Mouse (Mus musculus) limb, embryonic 13.5 days (tissue): ENCODE data around the gene Gm38392. TPM values are rescaled to one million over a fixed set of nuclear protein-coding genes. Genes with fewer than 3 reads are reported as not detected.

Experiments used
- ATAC-seq: fragments of 200-750 bp; cut with Nextera tagmentation; 2 replicates; pipeline ENCODE4 v1.8.0; 2017; ENCODE audit warnings: low read depth, moderate number of reproducible peaks, moderate TSS enrichment; ENCODE audit not compliant: low FRiP score
- H3K27ac ChIP-seq: fragments of 300-500 bp; sonication (generic); 2 replicates; pipeline ENCODE4 v1.5.1; 2015; ENCODE audit warnings: inconsistent platforms, mild to moderate bottlenecking, moderate library complexity
- H3K27me3 ChIP-seq: fragments of 300-500 bp; sonication (generic); 2 replicates; pipeline ENCODE4 v1.6.1; 2015; ENCODE audit warnings: mild to moderate bottlenecking, inconsistent platforms
- H3K36me3 ChIP-seq: fragments of 300-500 bp; sonication (generic); 2 replicates; pipeline ENCODE4 v1.6.1; 2015; ENCODE audit warnings: inconsistent platforms, mild to moderate bottlenecking, moderate library complexity
- H3K4me1 ChIP-seq: fragments of 300-500 bp; sonication (generic); 2 replicates; pipeline ENCODE4 v1.6.1; 2015; ENCODE audit warnings: inconsistent platforms
- H3K4me2 ChIP-seq: fragments of 300-500 bp; sonication (generic); replicated peaks from 2 replicates; pipeline ENCODE4 v1.6.1; 2015; ENCODE audit warnings: inconsistent platforms, mild to moderate bottlenecking, moderate library complexity
- H3K4me3 ChIP-seq: fragments of 300-500 bp; sonication (generic); 2 replicates; pipeline ENCODE4 v1.5.1; 2015; ENCODE audit warnings: moderate library complexity, mild to moderate bottlenecking, inconsistent platforms
- H3K9ac ChIP-seq: fragments of 300-500 bp; sonication (generic); 2 replicates; pipeline ENCODE4 v1.6.1; 2015; ENCODE audit warnings: mild to moderate bottlenecking, inconsistent platforms
- H3K9me3 ChIP-seq: fragments of 300-500 bp; sonication (generic); 2 replicates; pipeline ENCODE4 v1.6.1; 2016; ENCODE audit warnings: inconsistent platforms
- WGBS: fragments of 180-500 bp; shearing (Covaris S2); methylation state at CpG from one replicate; pipeline ENCODE4 v1.1.7; 2015; 5-methylcytosine and 5-hydroxymethylcytosine counted together
- microRNA-seq: library from miRNA; unstranded; fragments of <30 nt; microRNA quantifications from one replicate; pipeline ENCODE4, GENCODE M21; 2016
- polyA plus RNA-seq: library from polyadenylated mRNA; unstranded; fragments of >200 nt; fragmentation: Nextera tagmentation; extraction: Ambion mirVana; gene quantifications from 2 replicates; pipeline ENCODE4 v1.2.1, GENCODE M21; 2015

Gene Gm38392
- polyA plus RNA-seq, 1 experiment from 2014 or later: 1.0 TPM

DNA sequence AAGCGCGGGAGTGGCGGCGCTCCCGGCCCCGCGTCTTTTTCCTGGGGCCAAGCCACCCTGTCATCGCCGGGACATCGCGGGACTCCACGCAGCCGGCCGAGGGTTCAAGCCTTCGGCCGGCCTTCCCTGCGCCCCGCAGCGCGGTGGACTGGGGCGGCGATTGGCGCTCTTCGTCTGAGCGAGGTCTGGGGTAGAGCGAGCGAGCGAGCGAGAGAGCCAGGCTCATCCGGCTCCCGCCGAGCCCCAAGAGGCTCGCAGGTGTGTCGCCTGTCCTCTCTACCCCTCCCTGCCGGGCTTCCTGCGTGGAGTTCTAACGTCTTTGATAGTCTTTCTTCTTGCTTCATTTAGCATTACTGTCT is 86.1 kb downstream of the Gm38392 start:
- WGBS: under 1% methylated on average over 34 of the region's 37 CpGs
- peaks cover 100% of the 10 kb centered on the region for H3K27me3 ChIP-seq
- H3K4me2 ChIP-seq: peak overlapping the region; percentile 56
- H3K4me3 ChIP-seq: peak overlapping the region; percentile 37
- H3K9me3 ChIP-seq: no peaks in the 10 kb centered on the region
- H3K27ac ChIP-seq: no peak overlapping the region
- peak overlapping the region; percentile 43; the same call in 1 of the 2 replicates for H3K9ac ChIP-seq
- H3K36me3 ChIP-seq: no peaks in the 10 kb centered on the region
- ATAC-seq: no peak
- peaks cover 9% of the 10 kb centered on the region for H3K4me1 ChIP-seq

DNA sequence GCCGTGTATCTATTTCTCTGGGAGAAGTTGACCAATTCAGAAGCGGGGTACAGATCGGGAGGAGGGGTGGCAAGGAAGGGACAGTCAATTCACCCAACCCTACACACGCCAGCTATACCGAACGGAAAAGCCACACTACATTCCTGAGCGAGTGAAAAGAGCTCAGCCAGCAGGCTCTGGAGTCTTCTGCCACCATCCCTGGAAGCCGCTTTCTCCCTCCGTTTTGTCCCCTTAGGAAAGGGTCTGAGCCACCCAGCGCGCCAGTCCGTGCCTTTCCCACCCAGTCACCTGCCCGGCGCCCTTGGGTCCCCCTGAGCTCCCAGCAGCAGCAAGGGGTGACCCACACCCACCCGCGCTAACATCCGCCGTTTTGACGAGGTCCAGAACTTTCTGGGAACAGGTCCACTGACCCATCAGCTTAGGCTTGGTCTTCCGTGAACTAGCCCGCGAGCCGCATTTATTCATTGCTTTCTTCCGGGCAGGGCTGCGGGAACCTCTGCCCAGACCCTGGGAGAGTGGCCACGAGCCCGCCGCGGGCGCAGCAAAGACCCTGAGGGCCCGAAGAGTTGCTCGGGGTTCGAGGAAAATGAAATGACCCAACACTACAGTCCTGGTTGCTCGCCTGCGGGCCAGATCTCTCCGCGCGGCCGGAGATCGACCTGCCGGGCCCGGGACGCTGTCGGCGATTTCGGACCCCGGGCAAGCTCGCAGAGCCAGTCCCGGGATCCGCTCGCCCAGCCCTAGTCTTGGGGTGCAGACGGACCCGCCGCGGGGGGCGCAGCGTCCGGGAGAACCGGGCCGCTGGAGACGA is 86.6 kb downstream of the Gm38392 start:
- H3K9ac ChIP-seq: peak overlapping the region; percentile 43; the same call in 1 of the 2 replicates

GRCm38 (mm10) chr3:88199541-88200110 is 87.4 kb downstream of the Gm38392 start:
- Histone ChIP-seq H3K4me1 (peaks cover 9% of the 10 kb centered on the region), H3K9me3 (no peaks in the 10 kb centered on the region)
- WGBS: 35% methylated on average over 2 of the region's 2 CpGs

More for the DNA sequence above, 86.6 kb downstream of the Gm38392 start:
- Histone ChIP-seq H3K4me3 (peak overlapping the region; percentile 37), H3K4me2 (peak overlapping the region; percentile 56), H3K27me3 (peaks cover 100% of the 10 kb centered on the region), H3K27ac (no peak overlapping the region), H3K9me3 (no peaks in the 10 kb centered on the region), H3K36me3 (no peaks in the 10 kb centered on the region), H3K4me1 (peaks cover 9% of the 10 kb centered on the region)
- WGBS: under 1% methylated on average over 61 of the region's 61 CpGs
- ATAC-seq: no peak

GRCm38 (mm10) chr3:88198505-88199020 is 88.4 kb downstream of the Gm38392 start:
- H3K4me2 ChIP-seq: no peak overlapping the region
- no peak overlapping the region for H3K9ac ChIP-seq
- 5% methylated on average over 9 of the region's 9 CpGs for WGBS
- peaks cover 98% of the 10 kb centered on the region for H3K27me3 ChIP-seq
- no peaks in the 10 kb centered on the region for H3K36me3 ChIP-seq
- no peak overlapping the region for H3K4me3 ChIP-seq
- H3K27ac ChIP-seq: no peak overlapping the region
- no peak for ATAC-seq
- peaks cover 9% of the 10 kb centered on the region for H3K4me1 ChIP-seq
- no peaks in the 10 kb centered on the region for H3K9me3 ChIP-seq

More at GRCm38 (mm10) chr3:88199541-88200110, 87.4 kb downstream of the Gm38392 start:
- H3K4me3 ChIP-seq: no peak overlapping the region
- peaks cover 98% of the 10 kb centered on the region for H3K27me3 ChIP-seq
- no peak overlapping the region for H3K27ac ChIP-seq
- no peak overlapping the region for H3K9ac ChIP-seq
- H3K36me3 ChIP-seq: no peaks in the 10 kb centered on the region
- no peak overlapping the region for H3K4me2 ChIP-seq
- ATAC-seq: no peak

DNA sequence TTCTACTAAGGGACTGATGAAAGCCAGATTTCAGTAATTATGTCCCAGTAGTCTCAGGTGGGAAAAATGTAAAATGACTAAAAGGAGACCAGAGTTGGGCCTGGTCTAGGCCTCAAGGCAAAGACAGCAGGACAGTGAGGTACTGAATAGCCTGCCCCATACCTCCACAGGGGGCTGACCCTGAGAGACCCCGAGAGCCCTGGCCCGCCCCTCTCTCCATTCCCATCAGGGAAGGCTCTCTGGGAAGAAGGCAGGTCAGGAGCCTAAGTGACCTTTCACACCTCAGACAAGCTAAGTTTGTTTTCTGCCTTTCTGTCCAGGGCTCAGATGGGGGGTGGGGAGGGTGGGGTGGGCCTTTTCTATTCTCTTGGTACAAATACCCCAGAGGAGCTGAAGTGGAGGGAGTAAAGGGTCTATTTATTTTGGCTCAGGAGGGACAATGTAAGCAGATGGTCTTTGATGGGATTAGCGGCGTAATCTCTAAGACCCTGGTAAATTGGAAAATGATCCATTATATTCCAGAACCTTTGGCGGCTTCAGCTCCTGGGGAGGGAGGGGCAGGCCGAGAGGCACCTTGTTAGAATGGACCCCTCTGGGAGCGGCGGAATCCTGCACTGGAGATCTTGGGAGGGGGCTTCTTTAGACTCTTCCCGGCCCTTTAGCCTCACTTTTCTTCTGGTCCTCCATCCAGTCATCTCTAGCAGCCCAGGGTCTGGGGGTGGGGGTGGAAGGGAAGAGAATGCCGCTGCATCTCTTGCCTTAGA is 89.1 kb downstream of the Gm38392 start:
- Histone ChIP-seq H3K27ac (no peak overlapping the region), H3K4me1 (peaks cover 9% of the 10 kb centered on the region), H3K9me3 (no peaks in the 10 kb centered on the region), H3K36me3 (no peaks in the 10 kb centered on the region), H3K9ac (no peak overlapping the region), H3K4me3 (no peak overlapping the region), H3K27me3 (peaks cover 98% of the 10 kb centered on the region), H3K4me2 (no peak overlapping the region)
- no peak for ATAC-seq
- 7% methylated on average over 10 of the region's 10 CpGs for WGBS

Small RNA genes within 50 kb of the gene (microRNA-seq; reads per million reads assigned to microRNA genes)
- gene Gm25641 (not detected), gene Mir3093 (not detected), gene Mir9-1 (not detected)

Other genes with a start within 250 kb of the Gm38392 start
- gene Gpatch4, start 244.1 kb downstream of the Gm38392 start, polyA plus RNA-seq: 33.0 and 33.9 TPM in 2 replicates
- gene Naxe, start 228.7 kb downstream of the Gm38392 start, polyA plus RNA-seq: 209 and 222 TPM in 2 replicates
- not detected in 2 replicates for gene Ttc24, start 208.9 kb downstream of the Gm38392 start, polyA plus RNA-seq
- gene Iqgap3, start 205.2 kb downstream of the Gm38392 start, polyA plus RNA-seq: 19.5 and 20.6 TPM in 2 replicates
- gene Mef2d, start 144.8 kb downstream of the Gm38392 start, polyA plus RNA-seq: 16.4 and 19.7 TPM in 2 replicates
- gene Rhbg, start 32.5 kb downstream of the Gm38392 start, polyA plus RNA-seq: 4.8 and 5.7 TPM in 2 replicates
- gene Tsacc, start 9.8 kb upstream of the Gm38392 start, polyA plus RNA-seq: 12.8 and 15.5 TPM in 2 replicates
- gene Cct3, start 9.9 kb upstream of the Gm38392 start, polyA plus RNA-seq: 557 and 573 TPM in 2 replicates
- gene Glmp, start 37.8 kb upstream of the Gm38392 start, polyA plus RNA-seq: 174 and 188 TPM in 2 replicates
- 6.4 and 6.8 TPM in 2 replicates for gene Tmem79, start 48.9 kb upstream of the Gm38392 start, polyA plus RNA-seq
- 54.9 and 58.4 TPM in 2 replicates for gene Smg5, start 49.0 kb upstream of the Gm38392 start, polyA plus RNA-seq
- gene Paqr6, start 77.4 kb upstream of the Gm38392 start, polyA plus RNA-seq: 7.6 and 8.7 TPM in 2 replicates
- gene Bglap3, start 85.5 kb upstream of the Gm38392 start, polyA plus RNA-seq: 0.37 TPM in 1 of 2 replicates, not detected in the other
- gene Bglap2, start 91.5 kb upstream of the Gm38392 start, polyA plus RNA-seq: not detected in 2 replicates
- gene Bglap, start 97.3 kb upstream of the Gm38392 start, polyA plus RNA-seq: 0.63 TPM in 1 of 2 replicates, not detected in the other
- 125 and 127 TPM in 2 replicates for gene Pmf1, start 123.1 kb upstream of the Gm38392 start, polyA plus RNA-seq
- gene Slc25a44, start 137.9 kb upstream of the Gm38392 start, polyA plus RNA-seq: 17.3 and 18.3 TPM in 2 replicates
- gene Sema4a, start 174.0 kb upstream of the Gm38392 start, polyA plus RNA-seq: 7.9 and 9.9 TPM in 2 replicates
- 174 and 183 TPM in 2 replicates for gene Lmna, start 222.7 kb upstream of the Gm38392 start, polyA plus RNA-seq
- gene Mex3a, start 245.2 kb upstream of the Gm38392 start, polyA plus RNA-seq: 32.9 and 33.9 TPM in 2 replicates